Mouse (Mus musculus): ENCODE measurements around the gene Cdk6. TPM values are rescaled to one million over a fixed set of nuclear protein-coding genes. Genes with fewer than 3 reads are reported as not detected.

Cdk6 gene
- total and polyA plus RNA-seq, 3 experiments: 40.4 to 171 (median 50.8) TPM

- DNase-seq (ENCODE audit: extremely low read depth): no peak
- H3K79me2 ChIP-seq (replicated peaks; ENCODE audit: control insufficient read depth, extremely low read depth, insufficient read depth, poor library complexity, severe bottlenecking): peaks cover 43% of the 10 kb centered on the region
- H3K27me3 ChIP-seq (replicated peaks): no peaks in the 10 kb centered on the region
- H3K4me2 ChIP-seq (ENCODE audit: insufficient read depth, low read depth, poor library complexity, severe bottlenecking): no peak overlapping the region
- H3K4me3 ChIP-seq (replicated peaks in 1 of 3; ENCODE audit: low read depth in 2 of 3, low read length in 2 of 3, poor library complexity in 1 of 3): no peak overlapping the region
- H3K36me3 ChIP-seq (replicated peaks in 1 of 2; ENCODE audit: control insufficient read depth in 1 of 2, insufficient read depth in 1 of 2, low read length in 1 of 2): peaks cover 60 to 76% of the 10 kb centered on the region in 2 experiments
- no peaks in the 10 kb centered on the region for H3K4me1 ChIP-seq (ENCODE audit: control insufficient read depth in 1 of 2, insufficient read depth in 2 of 2)
- no peak overlapping the region for H3K27ac ChIP-seq (ENCODE audit: insufficient read depth, low read depth)
- no peak overlapping the region for H3K9ac ChIP-seq (ENCODE audit: insufficient read depth, low read depth)
- in situ Hi-C loops (cut with MboI; ENCODE audit: low pct_ligation_motif_present, low pct_unique_long_range_greater_than_20kb, low sequenced_read_pairs): no loop called here
- no peak for TF ChIP-seq ZNF384 (IDR thresholded peaks at IDR 0.05; ENCODE audit: low read depth, low read length)
- no peak for TF ChIP-seq IRF4 (IDR thresholded peaks at IDR 0.05; ENCODE audit: low read depth, low read length)
- TF ChIP-seq HCFC1 (IDR thresholded peaks at IDR 0.05; ENCODE audit: low read depth, low read length): no peak
- TF ChIP-seq NRF1 (IDR thresholded peaks at IDR 0.05; ENCODE audit: low read depth, low read length): no peak
- no peak for TF ChIP-seq USF1 (IDR thresholded peaks at IDR 0.05; ENCODE audit: low read depth, low read length)
- no peak for TF ChIP-seq ELF1 (IDR thresholded peaks at IDR 0.05; ENCODE audit: low read depth, low read length)
- no peak for TF ChIP-seq USF2 (conservative IDR thresholded peaks at IDR 0.05; ENCODE audit: low read depth, low read length)
- TF ChIP-seq RAD21 (IDR thresholded peaks at IDR 0.05; ENCODE audit: low read depth, low read length): no peak
- TF ChIP-seq CTCF (conservative IDR thresholded peaks at IDR 0.05 in 1 of 2, IDR thresholded peaks at IDR 0.05 in 1 of 2; ENCODE audit: low read depth in 2 of 2, low read length in 2 of 2): no peak
- TF ChIP-seq MAFK (IDR thresholded peaks at IDR 0.05; ENCODE audit: insufficient replicate concordance, low read length): no peak
- no peak for TF ChIP-seq MEF2A (IDR thresholded peaks at IDR 0.05; ENCODE audit: borderline replicate concordance, low read depth, low read length)
- dilution Hi-C loops (cut with MboI; ENCODE audit: extremely low pct_ligation_motif_present, extremely low pct_unique_long_range_greater_than_20kb, low sequenced_read_pairs): no loop called here
- no peaks in the 10 kb centered on the region for H3K9me3 ChIP-seq (replicated peaks; ENCODE audit: low read length)
Measured at GRCm38 (mm10) chr5:3480637-3481395, 139.5 kb downstream of the Cdk6 start.

- no peak for TF ChIP-seq UBTF (IDR thresholded peaks at IDR 0.05; ENCODE audit: low read depth, low read length)
- no peak for TF ChIP-seq HCFC1 (IDR thresholded peaks at IDR 0.05; ENCODE audit: low read depth, low read length)
- TF ChIP-seq BHLHE40 (IDR thresholded peaks at IDR 0.05; ENCODE audit: low read depth, low read length): no peak
- TF ChIP-seq ZMIZ1 (IDR thresholded peaks at IDR 0.05; ENCODE audit: low read depth, low read length): no peak
- TF ChIP-seq POLR2A (IDR thresholded peaks at IDR 0.05; ENCODE audit: low read depth, low read length): no peak
- no peak for TF ChIP-seq ZC3H11A (IDR thresholded peaks at IDR 0.05; ENCODE audit: low read depth, low read length)
- TF ChIP-seq ELF1 (IDR thresholded peaks at IDR 0.05; ENCODE audit: low read depth, low read length): no peak
- no peak for TF ChIP-seq MYC (IDR thresholded peaks at IDR 0.05; ENCODE audit: low read depth, low read length)
- TF ChIP-seq MAX (IDR thresholded peaks at IDR 0.05; ENCODE audit: low read length): no peak
- no peak for TF ChIP-seq ZNF384 (IDR thresholded peaks at IDR 0.05; ENCODE audit: low read depth, low read length)
- TF ChIP-seq KAT2A (IDR thresholded peaks at IDR 0.05; ENCODE audit: insufficient replicate concordance, low read length): no peak
- no peak for TF ChIP-seq NRF1 (IDR thresholded peaks at IDR 0.05; ENCODE audit: low read depth, low read length)
- TF ChIP-seq EP300 (IDR thresholded peaks at IDR 0.05; ENCODE audit: low read length): no peak
- no peak for TF ChIP-seq JUN (IDR thresholded peaks at IDR 0.05; ENCODE audit: insufficient read depth, low read depth, low read length)
- no peak for TF ChIP-seq SIN3A (IDR thresholded peaks at IDR 0.05; ENCODE audit: low read length)
- no peak for DNase-seq (ENCODE audit: extremely low read depth)
- Histone ChIP-seq H3K27ac (ENCODE audit: insufficient read depth, low read depth) (no peak overlapping the region), H3K9ac (ENCODE audit: insufficient read depth, low read depth) (no peak overlapping the region), H3K4me2 (ENCODE audit: insufficient read depth, low read depth, poor library complexity, severe bottlenecking) (no peak overlapping the region), H3K36me3 (replicated peaks in 1 of 2; ENCODE audit: control insufficient read depth in 1 of 2, insufficient read depth in 1 of 2, low read length in 1 of 2) (peaks cover 58 to 80% of the 10 kb centered on the region in 2 experiments), H3K4me1 (ENCODE audit: control insufficient read depth in 1 of 2, insufficient read depth in 2 of 2) (no peaks in the 10 kb centered on the region), H3K27me3 (replicated peaks) (no peaks in the 10 kb centered on the region), H3K4me3 (replicated peaks in 1 of 3; ENCODE audit: low read depth in 2 of 3, low read length in 2 of 3, poor library complexity in 1 of 3) (no peak overlapping the region), H3K9me3 (replicated peaks; ENCODE audit: low read length) (no peaks in the 10 kb centered on the region), H3K79me2 (replicated peaks; ENCODE audit: control insufficient read depth, extremely low read depth, insufficient read depth, poor library complexity, severe bottlenecking) (peaks cover 37% of the 10 kb centered on the region)
- dilution Hi-C loops (cut with MboI; ENCODE audit: extremely low pct_ligation_motif_present, extremely low pct_unique_long_range_greater_than_20kb, low sequenced_read_pairs): no loop called here
- in situ Hi-C loops (cut with MboI; ENCODE audit: low pct_ligation_motif_present, low pct_unique_long_range_greater_than_20kb, low sequenced_read_pairs): no loop called here
Measured at GRCm38 (mm10) chr5:3482474-3482873, 141.2 kb downstream of the Cdk6 start.

All from CH12.LX (cell line).